Mouse (Mus musculus) activated CD4-positive, CD25-positive, alpha-beta regulatory T cell, adult 4 months (primary cell): ENCODE data around the gene Olfr918. TPM values are rescaled to one million over a fixed set of nuclear protein-coding genes. Genes with fewer than 3 reads are reported as not detected.

ENCODE experiments used
- ATAC-seq: one replicate; pipeline ENCODE4 v1.8.0; 2017
- polyA plus RNA-seq, 2 experiments: library from polyadenylated mRNA; unstranded; fragments of 100-300 nt; shearing (Covaris generic); gene quantifications; one replicate each; pipeline ENCODE4 v1.2.1; 2017

Gene Olfr918
- under 1 TPM in 1 of 2 experiments, not detected in 1; 0.09 TPM for polyA plus RNA-seq

- ATAC-seq: no peak
Observed at GRCm38 (mm10) chr9:38674501-38674900, at the start of gene Olfr918. TSS of gene Olfr918 (minus strand) at chr9:38674601.

DNA sequence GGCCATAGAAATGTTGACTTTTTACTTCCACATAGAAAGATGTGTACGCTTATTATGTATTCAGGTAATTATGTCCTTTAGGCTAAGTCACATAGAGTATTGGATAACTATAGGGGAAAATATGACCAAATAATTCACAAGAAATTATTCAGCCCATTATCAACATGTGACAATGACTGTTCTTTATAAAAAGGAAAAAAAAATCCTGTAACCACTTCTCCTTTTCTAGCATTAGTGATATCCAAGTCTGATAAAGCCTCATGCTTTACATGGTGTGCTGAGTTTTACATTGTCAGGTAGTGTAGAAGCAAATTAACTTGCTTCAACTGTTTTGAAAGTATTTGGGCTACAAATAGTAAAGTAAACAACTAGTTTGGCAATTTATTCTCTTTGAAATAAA is 49.6 kb upstream of the Olfr918 start:
- ATAC-seq: no peak

GRCm38 (mm10) chr9:38718927-38719441 is 44.6 kb upstream of the Olfr918 start:
- ATAC-seq: no peak

DNA sequence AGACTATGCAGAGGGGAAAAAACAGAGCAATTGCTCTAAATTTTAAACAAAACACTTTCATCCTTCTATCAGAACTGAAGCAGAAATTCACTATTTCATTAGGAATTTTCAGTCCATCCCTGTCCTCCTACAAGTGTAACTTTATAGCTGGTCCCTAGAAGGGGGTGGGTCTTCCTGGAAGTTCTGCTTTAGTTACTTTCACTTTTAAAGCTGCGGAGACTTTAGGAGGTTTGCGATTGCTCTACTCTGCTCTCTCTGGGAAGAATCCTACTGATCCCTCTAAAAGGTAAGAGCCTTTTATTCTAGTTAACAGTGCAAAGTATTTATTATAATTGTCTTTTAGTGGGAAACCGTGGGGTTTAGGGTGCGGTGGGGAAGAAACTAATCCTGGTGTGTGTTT is 43.7 kb upstream of the Olfr918 start, which contains the start of gene Vwa5a:
Gene Vwa5a, plus strand, starts transcription at position 167 of the 400 bp plus-strand sequence.
- peak; percentile 77 for ATAC-seq

DNA sequence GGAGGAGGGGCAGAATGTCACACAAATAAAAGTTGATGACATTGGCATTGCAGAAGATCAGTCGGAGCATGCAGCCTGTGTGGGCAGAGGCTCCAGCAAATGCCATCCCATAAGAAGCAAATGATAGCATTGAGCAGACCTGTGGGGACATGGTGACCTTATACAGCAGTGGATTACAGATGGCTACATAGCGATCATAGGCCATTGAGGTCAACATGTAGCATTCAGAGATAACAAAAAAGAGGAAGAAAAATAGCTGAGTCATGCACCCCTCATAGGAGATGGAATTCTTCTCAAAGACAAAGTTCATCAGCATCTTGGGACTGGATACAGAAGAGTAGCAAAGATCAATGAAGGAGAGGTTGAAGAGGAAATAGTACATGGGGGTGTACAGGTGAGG is 1.5 kb downstream of the Olfr918 start:
- no peak for ATAC-seq

DNA sequence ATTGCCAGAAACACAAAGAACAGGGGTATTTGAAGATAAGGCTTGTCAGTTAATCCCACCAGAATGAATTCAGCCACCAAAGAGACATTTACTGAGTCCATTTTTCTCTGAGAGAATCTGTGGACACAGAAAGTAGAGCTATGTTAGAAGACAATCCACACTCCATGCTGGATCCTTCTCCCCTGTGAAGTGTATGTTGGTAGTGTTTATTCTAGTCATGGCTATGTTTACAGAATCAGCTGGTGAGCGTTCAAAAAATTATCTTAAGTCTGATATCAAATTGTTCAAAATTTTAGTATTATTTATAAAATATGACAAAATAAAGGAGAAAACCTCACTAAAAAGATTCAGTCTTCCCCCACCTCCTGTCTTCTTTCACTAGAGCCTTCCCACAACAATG is 8.7 kb downstream of the Olfr918 start, which contains the start of gene Olfr917:
Gene Olfr917, minus strand, starts transcription at position 101 of the 400 bp plus-strand sequence.
- no peak for ATAC-seq

DNA sequence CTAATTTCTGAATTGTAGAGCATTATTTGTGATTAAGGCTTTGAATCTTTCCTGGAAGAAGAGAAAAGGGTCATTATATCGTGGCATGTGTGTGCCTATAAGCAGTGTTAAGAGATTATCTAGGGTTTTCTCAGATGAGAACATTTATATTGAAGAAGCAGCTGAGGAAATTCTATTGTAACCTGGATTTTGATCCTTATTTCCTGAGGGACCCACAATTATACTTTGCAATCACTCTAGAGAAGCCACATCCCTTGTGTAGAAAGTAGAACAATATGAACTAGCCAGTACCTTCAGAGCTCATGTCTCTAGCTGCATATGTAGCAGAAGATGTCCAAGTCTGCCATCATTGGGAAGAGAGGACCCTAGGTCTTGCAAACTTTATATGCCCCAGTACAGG is 14.6 kb downstream of the Olfr918 start, which contains the start of gene Olfr916:
Gene Olfr916, minus strand, starts transcription at position 101 of the 400 bp plus-strand sequence.
- ATAC-seq: no peak

DNA sequence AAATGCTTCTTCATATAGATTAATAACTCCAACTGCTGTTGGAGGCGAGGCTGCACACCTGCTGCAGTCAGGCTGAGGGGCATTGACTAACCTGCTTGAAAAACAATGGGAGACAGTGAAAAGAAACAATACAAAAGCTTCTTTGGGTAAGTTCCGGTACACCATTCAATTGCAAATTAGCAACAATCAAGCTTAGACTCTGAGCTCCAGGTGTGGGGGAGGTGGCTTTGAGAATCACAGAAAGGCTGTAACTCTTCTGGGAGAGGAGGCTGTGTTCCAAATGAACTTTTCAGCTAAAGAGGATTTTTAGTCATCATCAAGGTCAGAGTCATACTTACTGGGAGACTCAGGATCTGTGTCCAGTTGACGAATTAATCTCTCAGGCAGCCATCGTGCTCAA is 42.0 kb downstream of the Olfr918 start:
- no peak for ATAC-seq

Other genes starting within 250 kb of the Olfr918 start
- under 1 TPM in 1 of 2 experiments, not detected in 1; 0.16 TPM for gene Olfr901, start 245.1 kb downstream of the Olfr918 start, polyA plus RNA-seq
- not detected for gene Olfr902, start 226.9 kb downstream of the Olfr918 start, polyA plus RNA-seq
- not detected for gene Olfr904, start 211.5 kb downstream of the Olfr918 start, polyA plus RNA-seq
- gene Olfr905, start 203.5 kb downstream of the Olfr918 start, polyA plus RNA-seq: not detected
- gene Olfr906, start 187.5 kb downstream of the Olfr918 start, polyA plus RNA-seq: not detected
- not detected for gene Olfr907, start 178.8 kb downstream of the Olfr918 start, polyA plus RNA-seq
- gene Olfr911-ps1, start 153.0 kb downstream of the Olfr918 start, polyA plus RNA-seq: under 1 TPM in 1 of 2 experiments, not detected in 1; 0.48 TPM
- gene Olfr910, start 136.8 kb downstream of the Olfr918 start, polyA plus RNA-seq: not detected
- gene Olfr912, start 94.4 kb downstream of the Olfr918 start, polyA plus RNA-seq: under 1 TPM in 1 of 2 experiments, not detected in 1; 0.08 TPM
- gene Olfr913, start 81.8 kb downstream of the Olfr918 start, polyA plus RNA-seq: not detected
- gene Olfr914, start 69.5 kb downstream of the Olfr918 start, polyA plus RNA-seq: not detected
- not detected for gene Olfr916, start 14.7 kb downstream of the Olfr918 start, polyA plus RNA-seq
- not detected for gene Olfr917, start 8.8 kb downstream of the Olfr918 start, polyA plus RNA-seq
- not detected for gene Olfr919, start 29.1 kb upstream of the Olfr918 start, polyA plus RNA-seq
- gene Vwa5a, start 43.7 kb upstream of the Olfr918 start, polyA plus RNA-seq: 10 to 100 TPM; 23.4 to 23.8 TPM
- gene Olfr920, start 77.7 kb upstream of the Olfr918 start, polyA plus RNA-seq: under 1 TPM; 0.08 to 0.62 TPM
- not detected for gene Olfr921, start 98.5 kb upstream of the Olfr918 start, polyA plus RNA-seq
- gene Olfr922, start 140.0 kb upstream of the Olfr918 start, polyA plus RNA-seq: not detected
- not detected for gene Olfr923, start 151.9 kb upstream of the Olfr918 start, polyA plus RNA-seq
- gene Olfr924, start 169.8 kb upstream of the Olfr918 start, polyA plus RNA-seq: not detected
- not detected for gene Olfr26, start 180.5 kb upstream of the Olfr918 start, polyA plus RNA-seq
- not detected for gene Olfr926, start 202.5 kb upstream of the Olfr918 start, polyA plus RNA-seq